Mouse (Mus musculus): ENCODE results near the gene Ndufab1. TPM values are rescaled to one million over a fixed set of nuclear protein-coding genes. Genes with fewer than 3 reads are reported as not detected.
A peak's percentile ranks its signal among the peaks of the same experiment; 100 is the strongest.

Gene Ndufab1
- polyA plus RNA-seq, 1 experiment: 437 TPM

DNA sequence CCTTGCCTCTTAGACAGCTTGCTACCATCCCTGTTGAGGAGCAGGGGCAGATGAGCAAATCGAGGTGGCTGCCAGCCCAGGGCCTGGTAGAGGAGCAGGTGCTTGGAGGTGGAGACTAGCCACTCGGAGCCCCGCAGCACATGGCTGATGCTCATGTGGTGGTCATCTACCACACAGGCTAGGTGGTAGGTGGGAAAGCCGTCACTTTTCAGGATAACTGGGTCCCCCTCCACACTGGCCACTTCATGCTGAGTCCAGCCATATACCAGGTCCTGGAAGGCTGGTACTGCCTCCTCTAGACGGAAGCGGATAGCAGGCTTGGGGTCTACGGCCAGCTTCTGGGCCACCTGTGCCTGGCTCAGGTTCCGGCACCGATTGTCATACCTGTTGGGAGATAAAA is 53.5 kb downstream of the Ndufab1 start:
- Histone ChIP-seq H3K4me3 (ENCODE audit: insufficient read depth, low read depth, low read length) (no peak overlapping the region), H3K4me1 (ENCODE audit: control insufficient read depth, insufficient read depth, low read length) (no peaks in the 10 kb centered on the region), H3K27ac (ENCODE audit: insufficient read depth, low read depth, low read length) (no peak overlapping the region), H3K27me3 (replicated peaks; ENCODE audit: control insufficient read depth, insufficient read depth, low read length) (no peaks in the 10 kb centered on the region), H3K36me3 (ENCODE audit: control insufficient read depth, insufficient read depth, low read length) (no peaks in the 10 kb centered on the region; the same call in 1 of the 2 replicates)
- DNase-seq: no peak
- TF ChIP-seq POLR2A (IDR thresholded peaks at IDR 0.05; ENCODE audit: low read depth, low read length) (no peak), CTCF (conservative IDR thresholded peaks at IDR 0.05; ENCODE audit: insufficient read depth, insufficient read length, low read depth, low read length) (no peak)
- 94% methylated on average over 9 of the region's 9 CpGs for WGBS

DNA sequence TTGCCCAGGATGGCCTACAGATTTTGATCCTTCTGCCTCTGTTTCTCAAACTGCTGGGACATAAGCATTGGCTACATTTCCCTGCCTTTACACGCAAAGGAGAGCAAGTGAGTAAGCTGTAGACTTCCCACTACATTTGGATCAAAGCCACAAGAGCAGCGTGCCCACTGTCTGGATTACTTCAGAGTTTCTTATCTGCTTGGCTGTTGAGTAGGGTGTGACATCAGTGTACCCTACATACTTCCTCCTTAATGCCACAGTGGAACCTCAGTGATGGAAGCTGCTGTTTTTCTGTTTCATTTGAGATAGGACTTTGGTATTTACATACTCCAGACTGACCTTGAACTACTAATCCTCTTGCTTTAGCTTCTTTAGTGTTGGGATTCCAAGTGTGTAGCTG is 54.9 kb downstream of the Ndufab1 start:
- H3K27me3 ChIP-seq (replicated peaks; ENCODE audit: control insufficient read depth, insufficient read depth, low read length): no peaks in the 10 kb centered on the region
- DNase-seq: no peak
- no peaks in the 10 kb centered on the region for H3K4me1 ChIP-seq (ENCODE audit: control insufficient read depth, insufficient read depth, low read length)
- WGBS: 81% methylated on average over 2 of the region's 2 CpGs
- TF ChIP-seq CTCF (conservative IDR thresholded peaks at IDR 0.05; ENCODE audit: insufficient read depth, insufficient read length, low read depth, low read length) (no peak), POLR2A (IDR thresholded peaks at IDR 0.05; ENCODE audit: low read depth, low read length) (no peak)
- H3K36me3 ChIP-seq (ENCODE audit: control insufficient read depth, insufficient read depth, low read length): no peaks in the 10 kb centered on the region; the same call in 1 of the 2 replicates
- H3K4me3 ChIP-seq (ENCODE audit: insufficient read depth, low read depth, low read length): no peak overlapping the region
- no peak overlapping the region for H3K27ac ChIP-seq (ENCODE audit: insufficient read depth, low read depth, low read length)

DNA sequence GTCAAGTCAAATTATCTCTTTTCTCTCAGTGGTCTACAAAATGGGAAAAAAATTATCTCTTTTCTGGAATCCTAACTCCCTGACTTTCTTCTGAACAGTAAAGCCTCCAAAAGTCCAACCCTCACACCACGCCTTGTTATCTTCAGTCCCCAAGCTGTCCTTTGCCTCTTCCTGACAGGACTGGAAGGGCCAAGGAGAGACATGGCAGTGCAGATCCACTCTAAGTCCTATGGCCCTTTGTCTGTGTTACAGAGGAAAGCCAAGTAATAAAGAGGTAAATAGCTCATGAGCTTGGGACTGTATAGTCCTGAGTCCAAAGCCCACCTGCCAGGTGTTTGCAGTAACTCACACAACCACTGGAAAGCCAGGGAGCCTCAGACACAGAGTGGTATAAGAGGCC is 56.0 kb downstream of the Ndufab1 start:
- no peak overlapping the region for H3K27ac ChIP-seq (ENCODE audit: insufficient read depth, low read depth, low read length)
- no peaks in the 10 kb centered on the region for H3K27me3 ChIP-seq (replicated peaks; ENCODE audit: control insufficient read depth, insufficient read depth, low read length)
- no peaks in the 10 kb centered on the region; the same call in 1 of the 2 replicates for H3K36me3 ChIP-seq (ENCODE audit: control insufficient read depth, insufficient read depth, low read length)
- H3K4me1 ChIP-seq (ENCODE audit: control insufficient read depth, insufficient read depth, low read length): no peaks in the 10 kb centered on the region
- no peak for TF ChIP-seq CTCF (conservative IDR thresholded peaks at IDR 0.05; ENCODE audit: insufficient read depth, insufficient read length, low read depth, low read length)
- no peak for TF ChIP-seq POLR2A (IDR thresholded peaks at IDR 0.05; ENCODE audit: low read depth, low read length)
- H3K4me3 ChIP-seq (ENCODE audit: insufficient read depth, low read depth, low read length): no peak overlapping the region
- WGBS: 89% methylated on average over 1 of the region's 1 CpGs
- no peak for DNase-seq

DNA sequence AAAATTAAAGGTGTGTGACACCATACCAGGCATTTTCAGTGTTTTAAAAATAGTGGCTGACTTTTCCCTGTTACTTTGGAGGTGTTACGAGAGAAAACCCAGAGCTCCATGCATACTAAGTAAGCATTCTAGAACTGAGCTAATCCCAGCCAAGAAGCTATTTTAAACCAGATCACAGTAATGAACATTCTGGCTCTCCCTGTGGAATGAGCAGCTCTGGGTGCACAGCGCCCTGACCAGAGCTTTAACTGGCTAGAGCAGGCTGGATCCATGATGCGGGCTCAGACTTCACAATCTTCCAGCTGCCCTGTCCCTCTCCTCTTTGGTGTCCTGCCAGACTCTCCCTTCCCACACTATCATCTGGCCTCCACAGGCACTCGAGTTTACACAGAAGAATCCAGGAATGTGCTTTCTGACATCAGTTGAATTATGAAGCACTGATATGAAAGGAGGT is 56.5 kb downstream of the Ndufab1 start:
- TF ChIP-seq CTCF (conservative IDR thresholded peaks at IDR 0.05; ENCODE audit: insufficient read depth, insufficient read length, low read depth, low read length) (no peak), POLR2A (IDR thresholded peaks at IDR 0.05; ENCODE audit: low read depth, low read length) (no peak)
- no peaks in the 10 kb centered on the region; the same call in 1 of the 2 replicates for H3K36me3 ChIP-seq (ENCODE audit: control insufficient read depth, insufficient read depth, low read length)
- WGBS: 52% methylated on average over 4 of the region's 4 CpGs
- peak; percentile 28 for DNase-seq
- no peaks in the 10 kb centered on the region for H3K4me1 ChIP-seq (ENCODE audit: control insufficient read depth, insufficient read depth, low read length)
- H3K27me3 ChIP-seq (replicated peaks; ENCODE audit: control insufficient read depth, insufficient read depth, low read length): no peaks in the 10 kb centered on the region
- no peak overlapping the region for H3K4me3 ChIP-seq (ENCODE audit: insufficient read depth, low read depth, low read length)
- H3K27ac ChIP-seq (ENCODE audit: insufficient read depth, low read depth, low read length): peak overlapping the region; percentile 16; the same call in 1 of the 2 replicates

DNA sequence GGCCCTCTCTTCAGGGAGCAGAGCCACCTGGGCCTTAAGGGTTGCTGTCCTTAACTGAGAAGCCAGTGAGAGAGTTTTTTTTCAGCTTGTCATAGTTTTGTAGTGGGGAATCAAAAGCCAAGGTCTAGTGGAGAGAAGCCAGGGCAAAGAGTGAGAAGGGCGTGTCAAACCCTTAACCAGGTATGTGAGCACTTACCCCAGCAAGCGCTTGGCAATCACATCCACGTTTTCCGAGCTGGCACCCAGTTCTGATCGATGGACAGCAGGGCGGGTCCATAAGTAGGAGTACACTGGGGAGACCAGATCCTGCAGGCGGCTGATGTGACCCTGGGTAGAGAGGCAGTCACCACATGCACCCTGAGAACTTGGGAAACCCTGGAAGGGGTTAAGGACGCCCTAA is 57.6 kb downstream of the Ndufab1 start:
- Histone ChIP-seq H3K4me1 (ENCODE audit: control insufficient read depth, insufficient read depth, low read length) (no peaks in the 10 kb centered on the region), H3K27me3 (replicated peaks; ENCODE audit: control insufficient read depth, insufficient read depth, low read length) (no peaks in the 10 kb centered on the region), H3K4me3 (ENCODE audit: insufficient read depth, low read depth, low read length) (no peak overlapping the region), H3K27ac (ENCODE audit: insufficient read depth, low read depth, low read length) (no peak overlapping the region), H3K36me3 (ENCODE audit: control insufficient read depth, insufficient read depth, low read length) (no peaks in the 10 kb centered on the region; the same call in 1 of the 2 replicates)
- DNase-seq: no peak
- TF ChIP-seq POLR2A (IDR thresholded peaks at IDR 0.05; ENCODE audit: low read depth, low read length) (no peak), CTCF (conservative IDR thresholded peaks at IDR 0.05; ENCODE audit: insufficient read depth, insufficient read length, low read depth, low read length) (no peak)
- WGBS: 82% methylated on average over 8 of the region's 8 CpGs

Other genes starting within 250 kb of the Ndufab1 start
- 74.7 and 92.7 TPM in 2 replicates for gene Scnn1b, start 236.8 kb downstream of the Ndufab1 start, polyA plus RNA-seq (2012; rRNA removed)
- gene Cog7, start 120.2 kb downstream of the Ndufab1 start, polyA plus RNA-seq (2012; rRNA removed): 39.9 and 41.7 TPM in 2 replicates
- gene Gga2, start 80.7 kb downstream of the Ndufab1 start, polyA plus RNA-seq (2012; rRNA removed): 49.1 and 53.0 TPM in 2 replicates
- 18.9 and 19.6 TPM in 2 replicates for gene Ubfd1, start 34.7 kb downstream of the Ndufab1 start, polyA plus RNA-seq (2012; rRNA removed)
- gene Ears2, start 34.6 kb downstream of the Ndufab1 start, polyA plus RNA-seq (2012; rRNA removed): 9.2 and 11.2 TPM in 2 replicates
- 0.59 and 0.98 TPM in 2 replicates for gene Palb2, start 31.1 kb upstream of the Ndufab1 start, polyA plus RNA-seq (2012; rRNA removed)
- 74.9 and 77.1 TPM in 2 replicates for gene Dctn5, start 31.2 kb upstream of the Ndufab1 start, polyA plus RNA-seq (2012; rRNA removed)
- 1.1 and 1.5 TPM in 2 replicates for gene Plk1, start 57.6 kb upstream of the Ndufab1 start, polyA plus RNA-seq (2012; rRNA removed)
- gene Ern2, start 84.3 kb upstream of the Ndufab1 start, polyA plus RNA-seq (2012; rRNA removed): 0.16 and 0.19 TPM in 2 replicates
- gene Chp2, start 117.6 kb upstream of the Ndufab1 start, polyA plus RNA-seq (2012; rRNA removed): 1.2 and 1.6 TPM in 2 replicates
- gene Prkcb, start 186.9 kb upstream of the Ndufab1 start, polyA plus RNA-seq (2012; rRNA removed): 2.5 and 6.1 TPM in 2 replicates

Data from kidney, adult 2 months (tissue).